Mouse (Mus musculus): ENCODE results near the gene Brms1.

Gene Brms1

GRCm38 (mm10) chr19:5038709-5039156, 2.4 kb upstream of the Brms1 start, which contains the start of the genes B4gat1 and AC124502.3:
B4gat1 (plus strand) TSS chr19:5038826.
AC124502.3 (plus strand) TSS chr19:5038891.
- DNase-seq (ENCODE audit: low spot score in 2 of 2): peak; percentile 89 to 91

- DNase-seq (ENCODE audit: low spot score in 2 of 2): peak in 1 of 2 experiments; percentile 43
Observed at GRCm38 (mm10) chr19:5039301-5040114, 1.6 kb upstream of the Brms1 start.

DNA sequence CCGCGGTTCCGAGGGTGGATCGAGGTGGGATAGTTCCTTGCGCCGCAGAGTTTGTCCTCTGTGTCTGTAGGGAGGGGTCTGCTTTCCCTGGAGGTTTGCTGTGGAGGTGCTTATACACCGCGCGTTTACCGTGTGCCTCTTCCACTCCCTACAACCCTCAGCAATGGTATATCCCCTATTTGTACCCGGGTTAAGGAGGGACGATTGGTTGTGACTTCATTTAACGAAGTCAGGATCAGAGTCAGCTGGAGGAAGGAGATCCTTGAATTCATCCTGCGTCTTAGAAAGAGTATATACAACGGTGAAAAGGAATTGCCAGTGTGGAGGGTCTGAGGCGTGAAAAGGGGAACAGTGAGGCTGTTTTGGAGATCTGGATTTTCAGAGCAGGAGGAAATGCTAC, 434 bp downstream of the Brms1 start:
- DNase-seq (ENCODE audit: low spot score in 2 of 2): no peak

DNA sequence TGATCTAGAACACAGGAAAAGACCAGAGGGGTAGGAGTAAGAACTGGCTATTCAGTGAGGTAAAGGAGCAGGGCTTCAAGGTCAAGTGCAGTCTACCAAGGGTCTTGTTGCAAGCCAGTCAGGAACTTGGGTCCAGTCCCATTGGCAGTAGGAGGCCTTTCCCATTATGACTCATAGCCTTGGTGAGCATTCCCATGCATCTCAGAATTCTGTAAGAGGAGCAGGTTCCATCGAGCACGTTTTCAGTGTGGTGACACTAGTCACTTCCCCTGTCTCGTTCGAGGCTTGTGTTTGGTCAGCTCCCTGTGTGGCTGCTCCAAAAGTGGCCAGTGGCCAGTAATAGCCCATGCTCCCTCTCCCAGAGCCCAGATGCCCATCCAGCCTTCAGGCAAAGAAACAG, 4.4 kb downstream of the Brms1 start:
- peak in 1 of 2 experiments; percentile 38 for DNase-seq (ENCODE audit: low spot score in 2 of 2)

GRCm38 (mm10) chr19:5048138-5049056, 7.2 kb downstream of the Brms1 start:
- peak in 1 of 2 experiments; percentile 84 for DNase-seq (ENCODE audit: low spot score in 2 of 2)

DNA sequence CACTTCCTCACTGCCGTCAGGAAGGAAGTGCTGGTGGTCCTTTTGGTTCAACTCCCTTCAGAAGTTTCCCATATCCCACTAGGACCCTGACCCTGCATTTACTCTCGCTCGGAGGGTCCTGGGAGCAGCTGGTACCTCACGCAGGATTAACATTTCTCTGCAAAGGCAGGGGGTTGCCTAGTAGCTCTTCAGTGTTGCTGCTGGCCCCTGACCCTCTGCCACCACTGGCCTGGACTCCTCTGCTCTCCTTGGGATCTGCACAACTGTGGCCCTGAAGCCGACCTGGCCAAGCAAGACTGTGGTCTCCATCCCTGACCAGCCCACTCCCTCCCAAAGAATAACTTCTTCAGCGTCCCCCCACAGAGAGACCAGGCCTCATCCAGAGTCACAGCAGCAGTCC, 8.2 kb downstream of the Brms1 start:
- DNase-seq (ENCODE audit: low spot score in 2 of 2): no peak

DNA sequence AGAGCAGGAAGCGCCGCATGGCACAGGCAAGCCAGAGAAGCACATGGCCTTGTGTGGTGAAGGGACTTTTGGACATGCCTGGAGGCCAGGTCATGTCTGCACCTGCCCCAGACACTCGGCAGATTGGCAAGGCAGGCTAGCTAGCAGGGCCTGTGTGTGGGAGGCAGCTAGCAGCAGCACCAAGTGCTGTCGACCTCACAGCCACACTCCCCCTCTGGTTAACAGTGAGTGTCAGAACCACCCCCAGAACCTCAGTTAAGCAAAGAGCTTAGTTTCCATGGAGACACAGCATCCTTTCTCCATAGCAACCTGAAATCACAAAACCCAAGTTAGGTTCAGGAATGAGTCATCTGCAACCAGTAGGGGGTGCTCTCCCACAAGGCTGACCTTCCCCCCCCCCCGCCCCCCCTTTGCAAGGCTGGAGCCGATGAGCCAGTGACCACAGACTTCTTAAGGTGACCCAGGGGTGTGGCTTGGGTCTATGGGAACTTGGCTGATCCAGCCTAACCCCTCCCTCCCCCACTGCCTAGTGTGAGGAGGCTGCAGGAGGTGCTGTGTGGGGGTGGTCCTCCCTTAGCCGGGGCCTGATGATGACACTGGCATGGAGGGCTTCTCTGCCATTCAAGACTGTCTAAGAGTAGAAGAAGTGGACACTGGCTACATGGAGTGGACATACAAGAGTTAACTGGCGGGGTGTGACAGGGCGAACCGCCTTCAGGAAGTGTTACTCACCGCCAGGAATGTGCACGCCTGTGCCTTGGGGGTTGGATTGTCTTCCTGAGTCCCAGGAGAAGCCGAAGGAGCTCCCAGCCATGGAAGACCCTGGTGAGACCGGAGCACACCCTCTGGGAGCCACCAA, 9.1 kb downstream of the Brms1 start, which contains the start of gene Rin1:
Gene Rin1, plus strand, starts transcription at position 435 of the 859 bp plus-strand sequence.
- peak; percentile 79 to 86 for DNase-seq (ENCODE audit: low spot score in 2 of 2)

DNA sequence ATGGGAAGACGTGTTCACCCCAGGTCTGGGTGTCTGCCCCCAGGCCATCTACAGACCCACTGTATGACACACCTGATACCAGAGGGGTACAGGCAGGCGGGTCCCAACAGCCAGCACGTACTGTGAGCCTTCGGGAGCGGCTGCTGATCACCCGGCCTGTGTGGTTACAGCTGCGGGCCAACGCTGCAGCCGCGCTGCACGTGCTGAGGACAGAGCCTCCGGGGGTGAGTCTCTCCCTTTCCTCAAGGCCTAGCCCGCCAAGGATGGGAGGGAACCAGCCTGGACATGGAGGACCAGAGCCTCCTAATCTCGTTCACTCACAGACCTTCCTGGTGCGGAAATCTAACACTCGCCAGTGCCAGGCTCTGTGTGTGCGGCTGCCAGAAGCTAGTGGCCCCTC, 9.9 kb downstream of the Brms1 start:
- DNase-seq (ENCODE audit: low spot score in 2 of 2): no peak

GRCm38 (mm10) chr19:5051515-5051914, 10.4 kb downstream of the Brms1 start:
- DNase-seq (ENCODE audit: low spot score in 2 of 2): no peak

DNA sequence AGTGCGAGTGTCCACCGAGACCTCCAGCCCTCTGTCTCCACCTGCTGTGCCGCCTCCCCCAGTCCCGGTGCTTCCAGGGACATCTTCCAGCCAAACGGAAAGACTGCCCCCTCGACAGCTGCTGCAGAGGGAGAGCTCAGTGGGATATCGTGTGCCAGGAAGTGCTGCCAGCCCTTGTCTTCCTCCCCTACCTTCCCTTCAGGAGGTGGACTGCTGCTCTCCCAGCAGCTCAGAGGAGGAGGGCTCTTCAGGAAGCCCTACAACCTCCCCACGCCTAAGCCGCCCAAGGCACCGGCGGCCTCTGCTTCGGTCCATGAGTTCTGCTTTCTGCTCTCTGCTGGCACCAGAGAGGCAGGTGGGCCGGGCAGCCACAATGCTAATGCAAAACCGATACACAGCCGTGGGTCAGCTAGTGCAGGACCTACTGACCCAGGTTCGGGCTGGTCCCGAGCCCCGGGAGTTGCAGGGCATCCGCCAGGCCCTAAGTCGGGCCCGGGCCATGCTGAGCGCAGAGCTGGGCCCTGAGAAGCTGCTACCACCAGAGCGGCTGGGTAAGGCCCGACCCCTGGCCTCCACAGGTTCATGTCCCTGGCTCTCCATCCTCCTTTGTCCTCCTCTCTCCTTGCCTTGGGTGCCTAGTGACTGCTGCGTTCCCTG, 11.1 kb downstream of the Brms1 start:
- peak in 1 of 2 experiments; percentile 79 for DNase-seq (ENCODE audit: low spot score in 2 of 2)

GRCm38 (mm10) chr19:5052853-5053252, 11.7 kb downstream of the Brms1 start:
- no peak for DNase-seq (ENCODE audit: low spot score in 2 of 2)

GRCm38 (mm10) chr19:5053909-5054308, 12.8 kb downstream of the Brms1 start:
- no peak for DNase-seq (ENCODE audit: low spot score in 2 of 2)

DNA sequence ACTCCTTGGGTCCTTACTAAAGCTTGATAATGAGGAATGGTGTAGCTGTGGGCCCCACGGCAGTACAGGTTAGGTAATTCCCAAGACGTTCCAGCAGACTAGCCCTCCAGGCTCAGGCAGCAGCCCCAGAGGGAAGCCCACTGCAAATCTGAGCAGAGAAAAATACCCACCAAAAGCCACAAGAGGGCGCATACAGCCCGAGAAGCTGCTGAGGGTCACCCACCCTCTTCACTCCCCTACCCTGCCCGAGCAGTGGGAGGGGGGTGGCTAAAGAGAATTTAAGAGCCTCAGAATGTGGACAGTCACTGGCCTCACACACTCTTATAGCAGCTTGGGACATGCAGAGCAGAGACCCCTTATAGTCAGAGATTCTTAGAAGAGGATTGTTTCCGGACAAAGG, 15.1 kb downstream of the Brms1 start:
- DNase-seq (ENCODE audit: low spot score in 2 of 2): no peak

- no peak for DNase-seq (ENCODE audit: low spot score in 2 of 2)
Observed at GRCm38 (mm10) chr19:5057876-5058775, 17.0 kb downstream of the Brms1 start.

- DNase-seq (ENCODE audit: low spot score in 2 of 2): no peak
Observed at GRCm38 (mm10) chr19:5058801-5059771, 17.9 kb downstream of the Brms1 start.

- DNase-seq (ENCODE audit: low spot score in 2 of 2): no peak
Observed at GRCm38 (mm10) chr19:5060365-5061330, 19.5 kb downstream of the Brms1 start.

DNA sequence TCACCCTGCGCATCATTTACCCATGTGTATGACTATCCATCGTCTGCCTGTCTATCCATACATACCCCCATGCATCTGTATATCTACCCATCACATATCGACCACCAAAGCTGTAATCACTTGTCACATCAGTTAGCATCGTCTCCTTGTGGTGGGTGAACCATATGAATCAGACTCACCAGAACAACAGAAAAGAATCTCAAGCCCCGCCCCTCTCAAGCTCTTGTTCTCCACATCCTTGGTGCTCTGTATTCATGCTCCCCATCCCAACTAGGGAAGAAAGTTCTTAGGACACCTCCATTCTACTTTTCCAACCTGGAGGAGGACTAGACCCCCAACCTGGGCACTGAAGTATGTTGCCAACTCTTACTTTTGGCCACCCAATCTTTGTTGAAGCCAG, 20.9 kb downstream of the Brms1 start:
- no peak for DNase-seq (ENCODE audit: low spot score in 2 of 2)

Data from frontal cortex, postnatal 36 days (tissue).